Mouse (Mus musculus) CH12.LX (cell line): ENCODE results near the gene Klk1b9.

ENCODE experiments used
- CTCF ChIP-seq, 2 experiments: IDR thresholded peaks in 1 of 2; conservative IDR thresholded peaks in 1 of 2; 2 replicates each; pipeline ENCODE4 v1.5.1; 2011 to 2012; ENCODE audit warnings: low read depth in 2 of 2, low read length in 2 of 2, improper control_type of control experiment in 1 of 2, inconsistent platforms in 1 of 2, mild to moderate bottlenecking in 1 of 2, moderate library complexity in 1 of 2
- E2F4 ChIP-seq: IDR thresholded peaks from 2 replicates; pipeline ENCODE4 v1.6.1; 2011; ENCODE audit warnings: low read depth, low read length, improper control_type of control experiment; ENCODE audit not compliant: insufficient replicate concordance
- EP300 ChIP-seq: IDR thresholded peaks from 2 replicates; pipeline ENCODE4 v1.6.1; 2011; ENCODE audit warnings: low read length, improper control_type of control experiment
- JUN ChIP-seq: IDR thresholded peaks from 2 replicates; pipeline ENCODE4 v1.6.1; 2011; ENCODE audit warnings: low read depth, mild to moderate bottlenecking, low read length, improper control_type of control experiment, moderate library complexity; ENCODE audit not compliant: insufficient read depth
- MAX ChIP-seq: IDR thresholded peaks from 2 replicates; pipeline ENCODE4 v1.6.1; 2011; ENCODE audit warnings: low read length, improper control_type of control experiment
- MAZ ChIP-seq: IDR thresholded peaks from 2 replicates; pipeline ENCODE4 v1.6.1; 2012; ENCODE audit warnings: low read depth, mild to moderate bottlenecking, inconsistent platforms, low read length, improper control_type of control experiment, moderate library complexity
- MYC ChIP-seq: IDR thresholded peaks from 2 replicates; pipeline ENCODE4 v1.6.1; 2011; ENCODE audit warnings: low read depth, mild to moderate bottlenecking, improper control_type of control experiment, low read length
- NELFE ChIP-seq: IDR thresholded peaks from 2 replicates; pipeline ENCODE4 v1.6.1; 2011; ENCODE audit warnings: low read depth, low read length, improper control_type of control experiment
- NRF1 ChIP-seq: IDR thresholded peaks from 2 replicates; pipeline ENCODE4 v1.6.1; 2014; ENCODE audit warnings: low read depth, mild to moderate bottlenecking, inconsistent platforms, low read length, improper control_type of control experiment, moderate library complexity
- POLR2A ChIP-seq: IDR thresholded peaks from 2 replicates; pipeline ENCODE4 v1.6.1; 2011; ENCODE audit warnings: low read depth, mild to moderate bottlenecking, improper control_type of control experiment, low read length
- TCF12 ChIP-seq: IDR thresholded peaks from 2 replicates; pipeline ENCODE4 v1.6.1; 2014; ENCODE audit warnings: low read depth, mild to moderate bottlenecking, inconsistent platforms, low read length, improper control_type of control experiment
- USF1 ChIP-seq: IDR thresholded peaks from 2 replicates; pipeline ENCODE4 v1.6.1; 2014; ENCODE audit warnings: low read depth, mild to moderate bottlenecking, inconsistent platforms, low read length, improper control_type of control experiment
- ZNF384 ChIP-seq: IDR thresholded peaks from 2 replicates; pipeline ENCODE4 v1.6.1; 2012; ENCODE audit warnings: low read depth, low read length, improper control_type of control experiment, inconsistent platforms

DNA sequence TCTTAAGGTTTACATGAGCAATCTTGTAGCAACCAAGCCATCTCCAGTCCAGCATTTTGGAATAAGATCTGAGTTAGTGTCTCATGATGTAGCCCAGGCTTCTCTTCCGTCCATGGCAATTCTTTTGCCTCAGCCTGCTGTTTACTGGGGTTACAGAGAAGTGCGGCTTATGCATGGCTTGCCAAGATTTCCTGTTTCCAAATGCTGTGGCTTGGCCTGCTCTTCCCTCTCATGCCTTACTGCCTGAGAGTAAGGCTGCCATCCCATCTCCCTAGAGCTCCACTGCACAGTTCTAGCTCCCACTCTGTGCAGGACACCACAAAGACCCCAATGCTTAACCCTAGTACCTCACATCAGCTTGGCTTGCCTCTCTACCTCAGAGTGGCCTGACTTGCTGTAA is 8.2 kb upstream of the Klk1b9 start:
- TF ChIP-seq MAX (no peak), POLR2A (no peak), NRF1 (no peak), CTCF (conservative IDR thresholded peaks at IDR 0.05 in 1 of 2, IDR thresholded peaks at IDR 0.05 in 1 of 2; ENCODE audit: low read depth in 2 of 2, low read length in 2 of 2) (no peak), ZNF384 (no peak), NELFE (no peak), USF1 (no peak), MAZ (no peak), E2F4 (no peak), TCF12 (no peak), MYC (no peak), JUN (no peak), EP300 (no peak)
